Mouse (Mus musculus): ENCODE results near the gene Pmch.

Gene Pmch

DNA sequence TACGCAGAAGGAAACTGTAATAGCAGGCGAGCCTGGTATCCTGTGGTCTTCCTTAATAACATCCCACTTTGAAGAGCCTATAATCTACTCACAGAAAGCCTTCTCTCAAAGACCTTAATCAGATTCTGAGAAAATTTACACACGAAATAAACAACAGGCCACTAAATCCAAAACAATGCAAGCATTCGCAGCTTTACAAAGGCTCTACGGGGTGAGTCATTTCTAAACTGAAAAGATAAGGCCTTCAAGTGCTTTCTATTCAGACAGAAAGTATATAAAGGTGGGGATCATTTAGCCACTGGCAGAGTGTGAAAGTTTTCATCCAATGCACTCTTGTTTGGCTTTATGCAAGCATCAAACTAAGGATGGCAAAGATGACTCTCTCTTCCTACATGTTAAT, at the start of gene Pmch:
Gene Pmch (plus strand): TSS at position 301 of the 400 bp plus-strand sequence.
- DNase-seq (ENCODE audit: low spot score in 2 of 2) = no peak

DNA sequence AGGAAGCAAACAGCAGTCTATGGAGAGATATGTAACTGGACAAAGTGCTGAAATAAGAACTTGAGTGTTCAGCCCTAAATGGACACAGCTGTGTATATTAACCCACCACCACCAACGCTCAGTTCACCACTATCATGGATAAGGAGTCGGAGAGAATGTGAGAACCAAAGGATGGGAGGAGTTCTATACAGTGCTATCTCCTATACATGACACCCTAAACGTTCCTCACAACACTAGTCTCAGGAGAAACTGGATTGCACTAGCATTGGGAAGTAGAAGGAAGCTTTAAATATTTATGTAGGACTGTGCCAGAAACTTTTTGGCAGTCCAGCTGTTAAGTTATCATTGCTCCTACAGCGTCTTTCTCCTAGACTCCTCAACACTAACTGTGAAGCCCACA, 46.6 kb upstream of the Pmch start:
- no peak for DNase-seq (ENCODE audit: low spot score in 2 of 2)

DNA sequence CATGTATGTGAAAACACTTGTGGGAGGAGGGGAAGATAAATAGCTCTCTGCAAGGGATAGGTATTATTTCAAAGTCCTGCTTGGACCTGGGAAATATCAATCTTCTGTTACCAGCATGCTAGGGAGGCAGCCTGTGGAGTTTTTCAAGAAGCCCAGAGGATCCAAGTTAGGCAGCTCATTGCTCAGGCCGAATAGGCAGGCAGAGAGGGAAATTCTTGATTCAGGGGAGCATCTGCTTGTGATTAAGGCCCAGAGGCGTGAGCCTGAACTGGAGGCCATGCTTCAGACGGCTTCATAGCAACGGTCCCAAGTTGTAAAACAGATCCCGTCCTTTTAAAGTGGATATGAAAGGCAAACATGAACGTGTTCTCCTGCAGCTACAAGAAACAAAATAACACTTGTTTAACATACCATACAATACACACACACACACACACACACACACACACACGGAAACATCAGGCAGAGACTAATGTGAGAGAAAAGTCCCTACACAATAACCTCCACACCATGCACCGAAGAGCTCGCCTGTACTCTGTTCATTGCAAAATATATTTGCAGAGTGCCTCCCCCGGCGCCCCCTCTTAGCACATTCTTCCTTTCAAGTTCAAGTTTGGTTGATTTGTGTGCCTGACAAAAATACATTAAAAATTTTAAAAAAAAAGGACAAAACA, 44.6 kb upstream of the Pmch start:
- DNase-seq (ENCODE audit: low spot score in 2 of 2) = no peak

DNA sequence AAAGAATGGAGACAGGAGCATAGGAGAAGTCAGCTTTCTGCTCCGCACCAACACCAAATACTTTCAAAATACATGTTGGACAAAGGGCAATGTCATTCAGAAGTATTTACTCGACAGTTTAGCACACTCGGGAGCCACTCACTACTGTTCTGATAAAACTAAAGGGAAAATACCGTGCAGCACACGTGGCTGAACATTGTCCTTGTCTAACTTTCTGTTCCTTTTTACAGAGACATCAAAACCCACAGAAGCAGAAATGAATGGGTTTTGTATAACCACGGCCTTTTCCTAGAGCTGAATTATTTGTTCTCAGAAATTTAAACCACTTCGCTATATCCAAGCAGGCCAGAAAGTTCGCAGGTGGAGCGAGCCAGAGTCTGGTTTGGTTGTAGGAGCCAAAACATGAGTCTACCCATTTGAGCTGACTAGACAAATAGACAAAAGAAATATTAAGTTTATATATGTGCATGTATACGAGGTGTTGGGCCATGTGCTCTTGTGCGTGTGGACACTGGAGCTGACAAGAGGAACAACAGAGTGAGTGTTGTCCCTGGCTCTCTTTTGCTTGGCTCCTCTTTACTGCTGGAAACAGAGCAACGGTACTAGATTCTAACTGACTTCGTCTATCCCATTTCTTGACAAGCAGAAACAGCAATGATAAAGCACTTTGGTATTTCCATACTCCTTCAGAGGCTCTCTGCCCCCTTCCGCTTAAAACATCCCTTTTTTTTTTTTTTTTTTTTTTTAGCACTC, 36.5 kb upstream of the Pmch start:
- no peak for DNase-seq (ENCODE audit: low spot score in 2 of 2)

DNA sequence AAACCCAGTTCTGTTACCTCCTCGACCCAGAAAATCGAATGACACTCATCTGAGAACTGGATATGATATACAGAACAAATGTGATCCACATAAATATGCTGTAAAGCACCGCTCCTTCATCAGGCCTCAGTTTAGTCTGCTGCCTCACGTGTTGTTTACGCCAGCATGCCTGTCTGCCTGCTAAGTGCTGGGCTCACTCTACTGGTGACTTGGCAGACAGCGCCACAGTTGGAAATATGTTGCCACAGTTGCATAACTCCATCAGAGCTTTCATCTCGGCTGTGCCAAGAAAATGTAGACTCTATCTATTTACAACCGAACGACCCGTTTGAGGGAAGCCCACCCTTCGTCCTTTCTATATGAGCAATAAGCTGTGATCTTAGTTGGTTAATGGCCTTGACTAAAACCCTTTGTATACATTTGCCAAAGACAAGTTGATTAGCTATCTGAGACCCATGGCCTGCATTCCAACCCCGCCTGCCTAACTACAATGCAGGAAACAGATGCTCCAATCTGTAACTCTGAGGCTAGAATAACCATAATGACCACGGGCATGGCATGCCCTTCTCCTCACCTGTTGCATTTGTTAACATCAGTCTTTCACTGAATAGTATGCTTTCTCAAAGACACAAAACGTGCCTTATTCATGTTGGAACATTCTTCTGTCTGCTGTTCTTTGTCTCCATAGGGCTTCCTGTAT, 33.8 kb upstream of the Pmch start:
- no peak for DNase-seq (ENCODE audit: low spot score in 2 of 2)

DNA sequence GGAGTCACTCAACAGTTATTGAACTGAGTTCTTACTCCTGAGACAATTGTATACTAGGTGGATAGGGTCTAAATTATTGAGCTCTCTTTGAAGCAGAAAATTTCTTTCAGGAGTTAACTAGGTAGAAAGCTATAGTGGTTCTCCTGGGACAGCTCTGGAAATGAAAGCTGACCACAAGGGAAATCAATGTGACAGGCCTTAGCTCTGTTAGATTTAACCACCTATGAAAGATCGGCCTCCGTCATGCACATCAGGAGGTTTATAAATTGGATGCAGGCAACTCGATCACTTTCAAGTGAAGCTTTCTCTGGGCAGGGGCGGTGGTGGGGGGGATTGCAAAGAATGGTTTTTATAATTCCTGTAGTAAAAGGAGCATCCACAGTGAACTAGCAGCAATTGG, 27.4 kb upstream of the Pmch start:
- no peak for DNase-seq (ENCODE audit: low spot score in 2 of 2)

DNA sequence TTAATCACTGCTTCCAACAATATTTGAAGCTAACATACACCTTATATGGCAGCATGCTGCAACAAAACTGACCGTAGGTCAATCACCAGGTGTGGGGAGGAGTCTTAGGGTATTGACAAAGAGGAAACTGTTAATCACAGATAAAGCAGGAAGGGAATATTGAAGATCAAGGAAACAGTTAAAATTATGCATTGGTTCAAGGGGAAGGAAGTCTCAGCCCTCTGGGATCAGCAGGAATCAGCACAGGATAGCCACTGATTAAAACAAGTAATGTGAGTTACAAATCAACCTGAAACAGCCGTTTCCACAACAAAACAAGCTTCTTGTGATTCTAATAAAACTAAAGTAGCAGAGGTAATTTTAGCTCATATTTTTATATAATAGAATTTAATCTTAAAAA, 26.0 kb upstream of the Pmch start:
- DNase-seq (ENCODE audit: low spot score in 2 of 2) = no peak

DNA sequence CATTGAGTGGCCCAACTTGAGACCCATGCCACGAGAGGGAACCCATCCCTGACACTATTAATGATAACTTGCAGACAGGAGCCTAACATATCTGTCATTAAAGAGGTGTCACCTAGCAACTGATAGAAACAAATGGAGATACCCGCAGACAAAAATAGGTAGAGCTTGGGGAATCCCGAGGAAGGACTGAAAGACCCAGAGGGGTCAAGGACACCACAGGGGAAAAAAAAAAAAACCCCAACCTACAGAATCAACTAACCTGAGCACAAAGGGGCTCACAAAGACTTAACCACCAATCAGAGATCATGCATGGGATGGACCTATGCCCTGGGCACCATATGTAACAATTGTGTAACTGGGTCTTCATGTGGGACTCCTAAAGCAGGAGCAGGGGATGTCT, 23.5 kb upstream of the Pmch start:
- no peak for DNase-seq (ENCODE audit: low spot score in 2 of 2)

DNA sequence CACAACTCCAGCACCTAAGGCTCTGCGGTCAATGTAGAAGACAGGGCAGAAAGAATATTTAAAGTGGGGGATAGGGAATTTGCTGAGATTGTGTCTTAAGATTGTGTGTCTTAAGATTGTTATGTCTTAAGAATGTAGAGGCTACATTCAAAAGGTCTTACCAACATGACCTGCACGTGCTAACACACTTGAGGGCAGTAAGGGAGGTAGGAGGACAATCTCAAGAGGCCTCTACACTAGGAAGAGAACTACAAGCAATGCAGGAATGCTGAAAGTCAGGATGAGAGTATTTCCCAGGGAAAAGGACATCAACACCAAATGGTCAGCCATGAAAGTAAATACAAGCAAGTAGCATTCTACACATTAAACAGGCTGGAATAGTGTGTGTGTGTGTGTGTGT, 15.3 kb downstream of the Pmch start:
- no peak for DNase-seq (ENCODE audit: low spot score in 2 of 2)

DNA sequence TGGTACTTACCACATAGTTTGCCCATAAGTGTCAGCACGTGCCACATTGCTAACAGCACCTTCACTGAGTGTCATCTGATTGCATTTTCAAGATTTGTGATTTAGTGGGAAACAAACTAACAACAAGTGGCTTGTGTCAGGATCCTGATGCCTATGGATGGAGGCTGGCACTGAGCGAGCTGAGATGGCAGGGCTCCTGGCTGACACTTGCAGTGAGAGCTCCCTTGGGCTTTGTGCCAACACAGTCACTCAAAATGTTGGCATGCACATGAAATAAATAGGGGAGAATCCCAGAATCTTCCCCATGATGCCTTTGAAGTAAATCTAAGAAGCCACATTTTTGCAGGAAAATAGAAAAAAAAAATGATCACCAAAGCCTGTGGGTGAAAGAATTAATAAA, 22.4 kb downstream of the Pmch start:
- no peak for DNase-seq (ENCODE audit: low spot score in 2 of 2)

DNA sequence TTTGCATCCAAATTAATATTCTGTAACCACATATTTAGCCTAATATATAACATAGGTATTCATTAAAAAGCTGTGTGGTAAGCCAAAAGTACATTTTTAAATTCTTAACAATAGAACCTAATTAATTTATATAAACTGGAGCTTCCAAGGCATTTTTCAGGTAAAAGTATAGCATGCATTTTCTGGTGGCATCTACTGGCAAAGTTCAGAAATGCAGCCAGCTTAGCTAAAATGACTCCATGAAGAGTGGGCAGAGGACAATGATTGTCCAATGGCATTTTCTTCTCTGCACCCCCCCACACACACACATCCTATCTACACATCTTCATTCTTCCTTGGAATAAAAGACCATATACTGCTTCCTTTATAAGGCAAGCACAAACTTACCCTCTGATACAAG, 28.8 kb downstream of the Pmch start:
- no peak for DNase-seq (ENCODE audit: low spot score in 2 of 2)

DNA sequence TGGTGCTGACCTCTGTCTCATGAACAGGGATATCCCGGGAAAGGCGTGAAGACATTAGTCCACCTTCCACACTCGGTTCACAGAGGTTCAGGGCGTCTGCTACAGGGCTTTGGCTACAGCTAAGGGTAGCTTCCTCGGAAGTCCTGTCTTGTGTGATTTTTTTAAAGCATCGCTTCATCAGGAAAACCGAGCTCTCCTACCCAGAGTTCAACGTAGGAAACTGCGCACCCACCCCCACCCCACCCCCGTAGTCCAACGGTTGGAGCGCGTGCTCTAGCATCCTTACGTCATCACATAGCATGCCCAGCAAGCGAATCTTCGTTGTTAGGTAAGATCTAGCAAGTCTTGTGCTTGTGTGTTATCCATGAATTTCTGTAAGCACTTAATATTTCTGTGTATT, 44.8 kb downstream of the Pmch start:
- DNase-seq (ENCODE audit: low spot score in 2 of 2) = no peak
